Mouse (Mus musculus): ENCODE results near the gene Slc46a1. TPM values are rescaled to one million over a fixed set of nuclear protein-coding genes. Genes with fewer than 3 reads are reported as not detected.

Slc46a1 gene
- polyA plus RNA-seq, 1 experiment, result 11.2 TPM

DNA sequence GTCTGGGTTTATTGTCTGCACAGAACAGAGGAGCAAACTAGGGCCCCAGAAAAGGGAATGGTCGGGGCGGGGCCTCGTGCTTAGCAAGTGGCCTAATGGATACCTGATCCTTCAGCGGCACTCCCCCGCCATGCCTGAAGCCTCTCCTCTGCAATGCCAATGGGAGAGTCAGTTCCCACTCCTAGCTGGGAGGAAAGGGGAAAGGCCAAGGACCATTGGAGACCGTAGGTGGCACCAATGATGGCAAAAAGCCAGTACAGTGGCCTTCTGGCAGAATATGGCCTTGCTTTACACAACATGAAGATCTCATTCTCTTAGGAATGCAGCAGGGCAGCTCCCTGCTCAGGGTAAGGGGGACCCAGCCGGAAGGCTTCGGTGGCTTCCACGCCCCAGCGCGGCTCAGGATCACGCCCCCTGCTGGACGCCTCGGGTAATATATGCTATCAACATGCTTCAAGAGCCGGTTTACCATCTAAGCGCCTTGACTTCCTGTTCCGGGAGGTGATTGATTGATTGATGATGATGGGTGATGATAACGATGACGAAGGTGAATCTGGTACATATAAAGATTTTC is 29.6 kb upstream of the Slc46a1 start:
- Histone ChIP-seq H3K4me3 (ENCODE audit: control insufficient read depth, insufficient read depth, low read length) (no peak overlapping the region), H3K4me1 (replicated peaks; ENCODE audit: control insufficient read depth, insufficient read depth, low read length) (peaks cover 5% of the 10 kb centered on the region; the same call in 1 of the 2 replicates), H3K27me3 (ENCODE audit: control insufficient read depth, insufficient read depth, low read length) (no peaks in the 10 kb centered on the region), H3K36me3 (ENCODE audit: control insufficient read depth, insufficient read depth, low read length) (no peaks in the 10 kb centered on the region), H3K27ac (ENCODE audit: control insufficient read depth, insufficient read depth, low read length) (no peak overlapping the region)
- DNase-seq, result peak; percentile 39
- TF ChIP-seq CTCF (IDR thresholded peaks at IDR 0.05; ENCODE audit: borderline replicate concordance, control insufficient read depth, extremely low read depth, insufficient read depth, low read length, poor library complexity) (peak; percentile 87), POLR2A (IDR thresholded peaks at IDR 0.05; ENCODE audit: control insufficient read depth, extremely low read depth, insufficient read depth, low read length, poor library complexity) (no peak)
- 24% methylated on average over 19 of the region's 19 CpGs for WGBS

DNA sequence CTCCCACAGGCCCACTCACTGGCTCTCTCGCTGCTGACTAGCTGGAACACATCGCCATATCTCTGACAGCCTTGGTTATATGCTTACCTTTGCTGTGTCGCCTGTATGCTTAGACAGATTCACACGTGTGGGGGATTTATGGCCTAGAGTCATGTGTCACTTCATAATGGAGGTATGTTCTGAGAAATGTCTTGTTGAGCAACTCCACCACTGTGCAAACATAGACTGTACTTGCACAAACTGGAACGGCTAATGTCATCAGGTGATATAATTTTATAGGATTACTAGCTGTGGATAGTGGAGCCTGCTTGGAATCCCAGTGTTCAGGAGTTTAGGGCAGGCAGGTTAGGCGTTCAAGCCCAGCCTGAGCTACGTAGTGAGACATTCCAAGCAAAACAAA is 28.3 kb upstream of the Slc46a1 start:
- Histone ChIP-seq H3K36me3 (ENCODE audit: control insufficient read depth, insufficient read depth, low read length) (no peaks in the 10 kb centered on the region), H3K4me1 (replicated peaks; ENCODE audit: control insufficient read depth, insufficient read depth, low read length) (peaks cover 5% of the 10 kb centered on the region; the same call in 1 of the 2 replicates), H3K27me3 (ENCODE audit: control insufficient read depth, insufficient read depth, low read length) (no peaks in the 10 kb centered on the region)

GRCm38 (mm10) chr11:78438399-78438930 is 27.0 kb upstream of the Slc46a1 start:
- no peak overlapping the region for H3K27ac ChIP-seq (ENCODE audit: control insufficient read depth, insufficient read depth, low read length)
- 89% methylated on average over 3 of the region's 3 CpGs for WGBS

More for the DNA sequence above, 28.3 kb upstream of the Slc46a1 start:
- H3K27ac ChIP-seq (ENCODE audit: control insufficient read depth, insufficient read depth, low read length), result no peak overlapping the region
- DNase-seq, result no peak
- TF ChIP-seq CTCF (IDR thresholded peaks at IDR 0.05; ENCODE audit: borderline replicate concordance, control insufficient read depth, extremely low read depth, insufficient read depth, low read length, poor library complexity), result no peak
- TF ChIP-seq POLR2A (IDR thresholded peaks at IDR 0.05; ENCODE audit: control insufficient read depth, extremely low read depth, insufficient read depth, low read length, poor library complexity), result no peak
- 94% methylated on average over 7 of the region's 7 CpGs for WGBS
- H3K4me3 ChIP-seq (ENCODE audit: control insufficient read depth, insufficient read depth, low read length), result no peak overlapping the region

GRCm38 (mm10) chr11:78443115-78443514 is 22.4 kb upstream of the Slc46a1 start:
- no peaks in the 10 kb centered on the region for H3K27me3 ChIP-seq (ENCODE audit: control insufficient read depth, insufficient read depth, low read length)
- no peak overlapping the region for H3K4me3 ChIP-seq (ENCODE audit: control insufficient read depth, insufficient read depth, low read length)
- no peak for DNase-seq
- H3K27ac ChIP-seq (ENCODE audit: control insufficient read depth, insufficient read depth, low read length), result no peak overlapping the region
- TF ChIP-seq CTCF (IDR thresholded peaks at IDR 0.05; ENCODE audit: borderline replicate concordance, control insufficient read depth, extremely low read depth, insufficient read depth, low read length, poor library complexity) (no peak), POLR2A (IDR thresholded peaks at IDR 0.05; ENCODE audit: control insufficient read depth, extremely low read depth, insufficient read depth, low read length, poor library complexity) (no peak)
- H3K4me1 ChIP-seq (replicated peaks; ENCODE audit: control insufficient read depth, insufficient read depth, low read length), result no peaks in the 10 kb centered on the region
- 93% methylated on average over 5 of the region's 5 CpGs for WGBS
- H3K36me3 ChIP-seq (ENCODE audit: control insufficient read depth, insufficient read depth, low read length), result no peaks in the 10 kb centered on the region

More at GRCm38 (mm10) chr11:78438399-78438930, 27.0 kb upstream of the Slc46a1 start:
- TF ChIP-seq CTCF (IDR thresholded peaks at IDR 0.05; ENCODE audit: borderline replicate concordance, control insufficient read depth, extremely low read depth, insufficient read depth, low read length, poor library complexity), result no peak
- no peak for TF ChIP-seq POLR2A (IDR thresholded peaks at IDR 0.05; ENCODE audit: control insufficient read depth, extremely low read depth, insufficient read depth, low read length, poor library complexity)
- no peak for DNase-seq
- no peaks in the 10 kb centered on the region for H3K36me3 ChIP-seq (ENCODE audit: control insufficient read depth, insufficient read depth, low read length)
- H3K27me3 ChIP-seq (ENCODE audit: control insufficient read depth, insufficient read depth, low read length), result no peaks in the 10 kb centered on the region
- no peak overlapping the region for H3K4me3 ChIP-seq (ENCODE audit: control insufficient read depth, insufficient read depth, low read length)
- H3K4me1 ChIP-seq (replicated peaks; ENCODE audit: control insufficient read depth, insufficient read depth, low read length), result peaks cover 5% of the 10 kb centered on the region; the same call in 1 of the 2 replicates

GRCm38 (mm10) chr11:78447168-78447567 is 18.3 kb upstream of the Slc46a1 start:
- H3K4me1 ChIP-seq (replicated peaks; ENCODE audit: control insufficient read depth, insufficient read depth, low read length), result no peaks in the 10 kb centered on the region
- H3K27me3 ChIP-seq (ENCODE audit: control insufficient read depth, insufficient read depth, low read length), result no peaks in the 10 kb centered on the region
- H3K27ac ChIP-seq (ENCODE audit: control insufficient read depth, insufficient read depth, low read length), result no peak overlapping the region
- no peaks in the 10 kb centered on the region for H3K36me3 ChIP-seq (ENCODE audit: control insufficient read depth, insufficient read depth, low read length)
- WGBS, result 56% methylated on average over 3 of the region's 3 CpGs
- TF ChIP-seq CTCF (IDR thresholded peaks at IDR 0.05; ENCODE audit: borderline replicate concordance, control insufficient read depth, extremely low read depth, insufficient read depth, low read length, poor library complexity), result no peak
- no peak for TF ChIP-seq POLR2A (IDR thresholded peaks at IDR 0.05; ENCODE audit: control insufficient read depth, extremely low read depth, insufficient read depth, low read length, poor library complexity)
- H3K4me3 ChIP-seq (ENCODE audit: control insufficient read depth, insufficient read depth, low read length), result no peak overlapping the region
- DNase-seq, result no peak

DNA sequence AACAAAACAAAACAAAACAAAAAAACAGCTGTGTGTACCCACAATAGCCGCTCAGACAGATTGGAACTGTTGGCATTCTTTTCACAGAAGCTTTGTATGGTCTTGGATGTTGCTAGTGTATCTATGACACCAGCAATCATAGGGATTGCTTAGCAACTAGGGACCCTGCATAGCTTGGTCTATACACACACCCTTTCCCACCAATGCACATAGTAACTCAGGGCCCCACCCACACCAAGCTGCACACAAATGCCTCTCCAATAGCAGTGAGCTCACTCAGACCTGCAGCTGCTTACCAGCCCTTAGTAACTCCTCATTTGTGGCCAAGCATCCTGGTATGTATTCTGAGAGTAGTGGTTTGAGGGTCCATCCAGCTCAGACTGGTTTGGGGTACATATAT is 17.3 kb upstream of the Slc46a1 start:
- H3K36me3 ChIP-seq (ENCODE audit: control insufficient read depth, insufficient read depth, low read length), result no peaks in the 10 kb centered on the region
- H3K27ac ChIP-seq (ENCODE audit: control insufficient read depth, insufficient read depth, low read length), result no peak overlapping the region
- H3K27me3 ChIP-seq (ENCODE audit: control insufficient read depth, insufficient read depth, low read length), result no peaks in the 10 kb centered on the region
- no peaks in the 10 kb centered on the region for H3K4me1 ChIP-seq (replicated peaks; ENCODE audit: control insufficient read depth, insufficient read depth, low read length)
- no peak overlapping the region for H3K4me3 ChIP-seq (ENCODE audit: control insufficient read depth, insufficient read depth, low read length)
- no peak for DNase-seq
- WGBS, result 89% methylated on average over 1 of the region's 1 CpGs
- TF ChIP-seq POLR2A (IDR thresholded peaks at IDR 0.05; ENCODE audit: control insufficient read depth, extremely low read depth, insufficient read depth, low read length, poor library complexity) (no peak), CTCF (IDR thresholded peaks at IDR 0.05; ENCODE audit: borderline replicate concordance, control insufficient read depth, extremely low read depth, insufficient read depth, low read length, poor library complexity) (no peak)
